8 mouse cellular contexts compared by ENCODE assay signal in genomic region chr2:121354820-121355592, GRCm38 (mm10). TPM values are rescaled to one million over a fixed set of nuclear protein-coding genes. Genes with fewer than 3 reads are reported as not detected.
A peak's percentile ranks its signal among the peaks of the same experiment; 100 is the strongest.
DNase-seq lines count a peak whose midpoint lies in the region; ATAC-seq lines count a peak whose summit lies in the region.

Gene Ppip5k1 (minus strand): TSS chr2:121355396.

- DNase-seq in ES-CJ7 (ENCODE audit: low read depth, low spot score): peak; percentile 97
- peak; percentile 98 for DNase-seq in cerebellum, adult 11 months
- DNase-seq in forebrain, embryonic 14.5 days (ENCODE audit: low spot score): peak; percentile 98
- peak; percentile 95 to 97 for DNase-seq in heart, postnatal 14 days
- peak; percentile 99 for DNase-seq in layer of hippocampus, adult 11-12 months (ENCODE audit: low spot score)
- DNase-seq in lung, adult 18-20 months: peak; percentile 97
- DNase-seq in testis, postnatal 14 days (ENCODE audit: low spot score): peak; percentile 98

- H3K4me1 ChIP-seq in forebrain, embryonic 14.5 days (ENCODE audit: control insufficient read depth, insufficient read depth, low read length): peaks cover 5% of the 10 kb centered on the region
- H3K4me1 ChIP-seq in neural tube, embryonic 15.5 days: peaks cover 36% of the 10 kb centered on the region

- no peaks in the 10 kb centered on the region for H3K9me3 ChIP-seq in forebrain, embryonic 14.5 days (replicated peaks; ENCODE audit: control insufficient read depth, low read length)
- no peaks in the 10 kb centered on the region for H3K9me3 ChIP-seq in neural tube, embryonic 15.5 days (replicated peaks)

- peak within 1 kb of the TSS; percentile 70 for H3K27ac ChIP-seq in forebrain, embryonic 14.5 days (ENCODE audit: low read depth, low read length)
- H3K27ac ChIP-seq in neural tube, embryonic 15.5 days (replicated peaks): peak within 1 kb of the TSS; percentile 93

- ATAC-seq in forebrain, embryonic 14.5 days: peak; percentile 99
- ATAC-seq in neural tube, embryonic 15.5 days (ENCODE audit: low FRiP score): peak; percentile 92

- no peaks in the 10 kb centered on the region for H3K36me3 ChIP-seq in forebrain, embryonic 14.5 days (ENCODE audit: control insufficient read depth, insufficient read depth, low read length)
- peaks cover 2% of the 10 kb centered on the region; the same call in 1 of the 2 replicates for H3K36me3 ChIP-seq in neural tube, embryonic 15.5 days

- peaks cover 13% of the 10 kb centered on the region for H3K27me3 ChIP-seq in forebrain, embryonic 14.5 days (replicated peaks; ENCODE audit: control insufficient read depth, insufficient read depth, low read length)
- peaks cover 18% of the 10 kb centered on the region; the same call in 1 of the 2 replicates for H3K27me3 ChIP-seq in neural tube, embryonic 15.5 days (replicated peaks)

- H3K4me3 ChIP-seq in forebrain, embryonic 14.5 days (ENCODE audit: low read depth, low read length): peak within 1 kb of the TSS; percentile 66
- peak within 1 kb of the TSS; percentile 69 for H3K4me3 ChIP-seq in neural tube, embryonic 15.5 days (replicated peaks)

- WGBS in forebrain, embryonic 14.5 days: under 1% methylated on average over 52 of the region's 58 CpGs
- WGBS in neural tube, embryonic 15.5 days: 1% methylated on average over 55 of the region's 58 CpGs

- peak within 1 kb of the TSS; percentile 81 for H3K4me2 ChIP-seq in forebrain, embryonic 14.5 days (ENCODE audit: low read length)
- peak within 1 kb of the TSS; percentile 75 for H3K4me2 ChIP-seq in neural tube, embryonic 15.5 days

- intact Hi-C loops in heart, postnatal 14 days (cut with DNase I): loop anchor here (5.0 kb wide), 1 partner anchor 83 kb away; the partner anchor contains the start of gene Trp53bp1

- H3K9ac ChIP-seq in forebrain, embryonic 14.5 days (ENCODE audit: low read length): peak within 1 kb of the TSS; percentile 78
- H3K9ac ChIP-seq in neural tube, embryonic 15.5 days (replicated peaks): peak within 1 kb of the TSS; percentile 80

RNA-seq across cellular contexts. Expression of gene Ppip5k1, which starts in this region (rescaled TPM):
- 10.1 and 11.6 TPM in 2 replicates for polyA plus RNA-seq in forebrain, embryonic 14.5 days (2014; fragmentation: Nextera tagmentation; extraction: Ambion mirVana)
- 10 to 100 TPM; 27.2 to 31.4 TPM for total RNA-seq in heart, postnatal 14 days (2021)
- polyA plus RNA-seq in neural tube, embryonic 15.5 days (2015; fragmentation: Nextera tagmentation; extraction: Ambion mirVana): 20.5 and 22.0 TPM in 2 replicates

Comparison
In these comparisons a context has a peak if more than half of its experiments do, and no peak if none do; other contexts are left out.
1. Peak in every context shown above with its lines: DNase-seq, ATAC-seq, H3K4me3 ChIP-seq and H3K27ac ChIP-seq.